Mouse (Mus musculus): ENCODE measurements at regions not wholly inside any gene's neighbourhood (a gene's known extent, or its start where the extent isn't known, plus 50 kb on each side); places are given as distances from the start of the nearest gene placed in this dataset.

DNA sequence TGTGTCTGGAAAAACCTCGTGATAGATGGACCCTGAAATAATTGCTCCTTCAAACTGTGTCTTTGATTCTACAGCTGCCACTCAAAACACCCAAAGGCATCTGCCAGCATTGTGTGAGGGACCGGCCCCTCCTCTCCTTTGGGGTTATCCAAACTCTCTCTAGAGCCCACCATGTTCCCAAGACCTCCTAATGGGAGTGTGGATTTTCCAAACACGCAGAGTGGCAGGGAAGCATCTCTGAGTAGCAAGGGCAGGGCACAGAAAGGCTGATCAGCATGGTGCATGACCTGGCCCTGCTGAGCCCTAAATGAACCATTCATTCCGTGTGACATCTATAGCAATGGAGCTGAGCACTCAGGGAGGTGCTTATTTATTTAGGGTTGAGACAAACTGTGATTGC lies 186.1 kb upstream of the Ctnna2 start:
- no peaks in the 10 kb centered on the region for H3K27me3 ChIP-seq (replicated peaks)
- DNase-seq (ENCODE audit: extremely low read depth), result no peak
- no peak overlapping the region for H3K4me2 ChIP-seq (ENCODE audit: insufficient read depth, low read depth, poor library complexity, severe bottlenecking)
- no peak for TF ChIP-seq E2F4 (IDR thresholded peaks at IDR 0.05; ENCODE audit: insufficient replicate concordance, low read depth, low read length)
- TF ChIP-seq MEF2A (IDR thresholded peaks at IDR 0.05; ENCODE audit: borderline replicate concordance, low read depth, low read length), result no peak
- TF ChIP-seq MXI1 (IDR thresholded peaks at IDR 0.05; ENCODE audit: low read depth, low read length), result no peak
- no peak for TF ChIP-seq ELF1 (IDR thresholded peaks at IDR 0.05; ENCODE audit: low read depth, low read length)
- TF ChIP-seq JUN (IDR thresholded peaks at IDR 0.05; ENCODE audit: insufficient read depth, low read depth, low read length), result no peak
- no peak for TF ChIP-seq JUND (conservative IDR thresholded peaks at IDR 0.05; ENCODE audit: low read depth, low read length)
- in situ Hi-C loops (cut with MboI; ENCODE audit: low pct_ligation_motif_present, low pct_unique_long_range_greater_than_20kb, low sequenced_read_pairs), result no loop called here
- H3K27ac ChIP-seq (ENCODE audit: insufficient read depth, low read depth), result no peak overlapping the region
- H3K9me3 ChIP-seq (replicated peaks; ENCODE audit: low read length), result peaks cover 59% of the 10 kb centered on the region
- H3K4me1 ChIP-seq (ENCODE audit: control insufficient read depth in 1 of 2, insufficient read depth in 2 of 2), result no peaks in the 10 kb centered on the region
- no peak overlapping the region for H3K9ac ChIP-seq (ENCODE audit: insufficient read depth, low read depth)
- H3K36me3 ChIP-seq (replicated peaks in 1 of 2; ENCODE audit: control insufficient read depth in 1 of 2, insufficient read depth in 1 of 2, low read length in 1 of 2), result no peaks in the 10 kb centered on the region
- no peak overlapping the region for H3K4me3 ChIP-seq (replicated peaks in 1 of 3; ENCODE audit: low read depth in 2 of 3, low read length in 2 of 3, poor library complexity in 1 of 3)
- dilution Hi-C loops (cut with MboI; ENCODE audit: extremely low pct_ligation_motif_present, extremely low pct_unique_long_range_greater_than_20kb, low sequenced_read_pairs), result no loop called here
- no peaks in the 10 kb centered on the region for H3K79me2 ChIP-seq (replicated peaks; ENCODE audit: control insufficient read depth, extremely low read depth, insufficient read depth, poor library complexity, severe bottlenecking)
